Mouse (Mus musculus): Measurements from ENCODE around the gene Polr2a. TPM values are rescaled to one million over a fixed set of nuclear protein-coding genes. Genes with fewer than 3 reads are reported as not detected.
"Not testable (repeated sequence)": the region's sequence is repeated elsewhere in the genome, so short reads cannot be mapped to it uniquely, and the experiment has no call there.

Gene Polr2a
- total RNA-seq, 2 experiments from 2014 or later = 33.0 to 33.9 TPM

GRCm38 (mm10) chr11:69707480-69707847 is 51.0 kb downstream of the Polr2a start:
- DNase-seq (ENCODE audit: low spot score) = no peak

DNA sequence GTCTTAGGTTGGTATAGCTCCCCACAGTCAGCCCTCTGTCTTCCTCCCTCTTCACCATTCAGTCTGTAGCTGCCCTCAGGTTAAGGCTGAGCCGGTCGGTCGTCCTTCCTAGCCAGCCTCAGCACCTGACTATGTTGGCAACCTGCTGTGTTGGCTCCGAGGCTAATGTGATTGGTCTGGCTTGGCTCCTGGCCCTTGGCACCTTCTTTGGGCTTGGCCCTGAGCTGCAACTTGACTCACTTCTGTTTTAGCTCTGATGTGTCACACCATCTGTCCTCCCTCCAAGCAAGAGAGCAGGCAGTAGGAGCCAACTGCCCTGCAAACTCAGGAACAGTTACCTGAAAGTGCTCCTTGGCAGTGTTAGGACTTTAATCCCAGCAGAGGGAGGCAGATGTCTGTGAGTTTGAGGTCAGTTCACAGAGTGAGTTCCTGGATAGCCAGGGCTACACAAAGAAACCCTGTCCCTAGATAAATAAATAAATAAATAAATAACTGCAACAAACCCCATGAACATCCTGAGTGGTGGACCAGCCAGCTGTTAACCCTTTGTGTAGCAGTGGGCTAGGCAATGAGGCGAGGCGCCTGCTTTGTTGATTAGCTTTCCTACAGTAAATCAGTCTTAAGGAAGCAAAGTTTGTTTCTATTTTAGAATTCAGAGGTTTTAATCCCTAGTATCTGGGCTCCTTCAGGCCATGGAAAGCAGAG is 51.5 kb downstream of the Polr2a start:
- DNase-seq (ENCODE audit: low spot score) = peak; percentile 93

DNA sequence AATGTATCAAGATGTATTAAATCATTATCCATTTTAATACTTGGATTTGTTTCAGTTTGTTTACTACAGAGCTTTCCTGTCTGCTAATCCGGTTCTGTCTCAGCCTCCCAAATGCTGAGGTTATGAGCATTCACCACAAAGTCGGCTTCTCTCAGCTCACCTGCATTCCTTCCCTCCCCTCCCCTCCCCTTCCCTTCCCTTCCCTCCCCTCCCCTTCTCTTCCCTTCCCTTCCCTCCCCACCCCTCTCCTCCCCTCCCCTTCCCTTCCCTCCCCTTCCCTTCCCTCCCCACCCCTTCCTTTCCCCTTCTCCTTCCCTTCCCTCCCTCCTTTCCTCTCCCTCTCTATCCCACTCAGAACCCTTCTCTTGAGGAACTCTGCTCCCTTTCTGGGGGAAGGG is 53.8 kb downstream of the Polr2a start:
- no peak for DNase-seq (ENCODE audit: low spot score)

- no peak for DNase-seq (ENCODE audit: low spot score)
These were observed 54.4 kb downstream of the Polr2a start for GRCm38 (mm10) chr11:69703814-69704612.

DNA sequence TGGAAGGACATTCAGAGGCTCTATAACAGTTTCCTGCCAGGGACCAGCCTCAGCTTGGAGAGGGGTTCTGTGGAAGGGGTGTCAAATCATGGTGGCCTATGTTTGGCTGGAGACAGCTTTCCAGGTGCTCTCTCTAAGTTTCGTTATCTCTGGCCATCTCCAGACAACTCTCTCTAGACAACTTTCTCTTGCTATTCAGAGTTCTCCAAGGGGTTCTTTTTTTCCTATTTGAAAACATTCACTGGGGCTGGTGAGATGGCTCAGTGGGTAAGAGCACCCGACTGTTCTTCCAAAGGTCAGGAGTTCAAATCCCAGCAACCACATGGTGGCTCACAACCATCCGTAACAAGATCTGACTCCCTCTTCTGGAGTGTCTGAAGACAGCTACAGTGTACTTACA is 55.1 kb downstream of the Polr2a start:
- DNase-seq (ENCODE audit: low spot score) = not testable (repeated sequence)

GRCm38 (mm10) chr11:69702886-69703285 is 55.6 kb downstream of the Polr2a start:
- DNase-seq (ENCODE audit: low spot score) = not testable (repeated sequence)

- no peak for DNase-seq (ENCODE audit: low spot score)
These were observed 58.8 kb downstream of the Polr2a start for GRCm38 (mm10) chr11:69699595-69699994.

- no peak for DNase-seq (ENCODE audit: low spot score)
These were observed 59.9 kb downstream of the Polr2a start for GRCm38 (mm10) chr11:69698574-69698973.

DNA sequence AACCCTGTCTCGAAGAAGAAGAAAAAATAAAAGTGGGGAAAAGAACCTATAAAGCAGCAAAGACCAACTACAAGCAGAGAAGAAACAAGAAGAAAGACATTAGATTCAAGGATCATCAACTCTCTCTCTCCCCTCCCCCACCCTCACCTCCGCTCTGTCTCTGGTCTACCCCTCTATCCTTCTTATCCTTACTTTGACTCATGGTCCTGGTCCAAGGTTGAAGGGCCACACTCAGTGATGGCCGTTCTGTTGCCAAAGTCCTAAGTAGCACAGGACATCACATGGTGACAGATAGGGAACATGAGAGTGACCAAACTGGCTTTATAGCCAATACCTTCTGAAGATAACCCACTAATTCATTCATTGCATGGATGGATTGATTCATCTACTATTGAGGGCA is 61.0 kb downstream of the Polr2a start:
- DNase-seq (ENCODE audit: low spot score) = no peak

DNA sequence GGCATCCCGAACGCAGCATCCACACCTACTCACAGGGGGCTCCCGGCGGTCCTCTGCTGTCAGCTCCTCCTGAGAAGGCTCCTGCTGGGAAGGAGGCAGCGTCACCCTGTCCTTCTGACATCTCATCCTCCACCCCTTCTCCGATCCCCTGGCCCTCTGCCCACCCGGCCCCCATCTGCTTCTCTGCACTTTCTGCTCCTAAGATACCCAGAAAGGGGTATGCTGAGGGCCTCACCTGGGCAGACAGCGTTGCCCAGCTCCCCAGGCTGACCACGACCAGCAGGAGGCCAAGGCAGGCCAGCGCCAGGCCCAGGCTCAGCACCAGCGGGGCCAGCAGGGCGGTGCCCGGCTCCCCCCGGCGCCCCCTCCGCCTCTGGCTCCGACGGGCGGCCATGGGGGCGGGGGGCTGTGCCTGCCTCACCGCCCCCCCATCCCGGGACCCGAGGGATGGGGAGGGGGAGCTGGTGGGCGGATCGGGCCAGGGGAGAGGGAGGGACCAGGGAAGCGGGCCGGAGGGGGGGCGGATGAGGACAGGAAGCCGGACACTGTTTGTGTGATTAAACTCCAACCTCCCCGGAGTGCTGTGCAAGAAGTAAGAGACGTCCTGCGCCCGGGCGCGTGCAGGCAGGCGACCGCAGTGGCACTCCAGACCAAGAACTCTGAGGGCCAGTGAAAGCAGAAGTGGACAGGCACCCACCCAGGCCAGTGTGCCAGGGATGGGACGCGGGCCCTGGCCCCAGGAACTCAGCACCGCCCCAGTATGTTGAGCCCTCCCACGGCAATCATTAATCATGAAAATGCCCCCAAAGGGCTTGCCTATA is 62.9 kb downstream of the Polr2a start, which contains the start of the genes Tnfsf12 and Tnfsfm13:
Gene Tnfsf12 (minus strand): TSS at position 489 of the 821 bp plus-strand sequence.
Gene Tnfsfm13 (minus strand): TSS at position 738 of the 821 bp plus-strand sequence.
- peak; percentile 74 for DNase-seq (ENCODE audit: low spot score)

DNA sequence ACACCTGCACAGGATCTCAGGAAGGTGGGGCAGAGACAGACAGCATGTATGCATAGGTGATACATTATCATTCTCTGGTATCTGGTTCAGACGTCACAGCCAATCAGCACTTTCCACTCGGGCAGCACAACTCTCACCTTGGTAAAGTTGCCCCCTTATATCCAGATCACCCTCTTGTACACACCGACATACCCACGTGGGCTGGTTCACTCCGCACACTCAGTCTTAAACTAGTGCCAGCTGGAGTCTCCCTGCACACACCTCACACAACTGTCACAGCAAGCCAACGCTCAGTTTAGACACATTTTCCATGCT is 63.4 kb downstream of the Polr2a start:
- no peak for DNase-seq (ENCODE audit: low spot score)

DNA sequence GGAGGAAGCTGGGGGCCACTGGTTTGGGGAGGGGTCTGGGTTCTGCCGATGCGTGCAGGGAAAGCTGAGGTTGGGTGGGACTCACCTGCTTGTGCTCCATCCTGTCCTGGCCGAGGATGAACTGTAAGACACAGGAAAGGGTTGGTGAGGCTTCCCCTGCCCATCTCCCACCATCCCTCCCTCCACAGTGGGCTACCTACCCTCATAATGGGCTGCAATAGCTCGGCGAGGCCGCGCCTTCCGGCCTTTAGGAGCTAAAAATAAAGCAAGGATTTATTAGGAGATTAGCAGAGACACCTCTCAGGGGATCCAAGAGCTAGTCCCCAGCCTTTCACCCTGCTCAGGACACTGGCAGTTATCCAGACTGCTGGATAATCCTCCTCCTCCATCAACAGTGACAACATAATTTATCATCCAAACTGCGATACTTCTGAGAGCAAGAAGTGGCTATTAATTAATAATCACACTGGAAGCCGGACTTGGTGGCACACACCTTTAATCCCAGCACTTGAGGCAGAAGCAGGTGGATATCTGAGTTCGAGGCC is 64.9 kb downstream of the Polr2a start:
- DNase-seq (ENCODE audit: low spot score) = no peak

DNA sequence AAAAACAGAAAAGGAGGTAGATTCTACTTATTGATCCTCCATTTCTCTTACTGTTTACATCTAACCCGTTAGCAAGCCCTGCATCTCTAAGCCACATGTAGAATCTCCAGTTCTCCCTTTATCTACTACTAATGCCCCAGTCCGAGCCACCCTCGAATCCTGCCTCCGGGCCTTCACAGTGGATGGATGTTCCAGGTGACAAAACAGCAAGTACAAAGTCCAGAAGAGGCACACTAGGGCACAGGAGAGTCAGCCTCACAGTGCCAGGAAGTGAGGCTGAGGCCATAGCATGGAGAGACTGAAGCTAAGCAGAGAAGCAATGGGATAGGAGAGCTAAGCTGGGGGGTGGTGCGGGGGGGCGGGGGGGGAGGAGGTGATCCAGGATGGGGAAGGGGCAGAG is 65.6 kb downstream of the Polr2a start:
- DNase-seq (ENCODE audit: low spot score) = no peak

GRCm38 (mm10) chr11:69692196-69692811 is 66.1 kb downstream of the Polr2a start:
- no peak for DNase-seq (ENCODE audit: low spot score)

DNA sequence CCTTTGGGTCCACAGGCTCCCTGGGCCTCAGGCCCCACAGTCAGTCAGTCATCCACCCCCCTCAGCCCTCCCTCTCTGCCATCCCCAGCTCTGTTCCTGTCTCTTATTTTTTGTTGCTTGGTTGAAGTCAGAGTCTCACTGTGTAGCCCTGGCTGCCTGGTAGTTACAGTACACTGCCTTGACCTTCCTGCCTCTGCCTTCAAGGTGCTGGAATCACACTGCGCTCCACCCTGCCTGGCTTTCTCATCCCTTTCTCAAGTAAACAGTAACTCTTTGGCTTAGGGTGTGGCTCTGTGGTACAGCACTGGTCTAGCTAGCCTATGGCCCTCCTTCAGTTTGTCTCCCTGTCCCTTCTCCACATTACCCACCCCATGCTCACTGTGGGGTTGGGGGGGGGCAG is 68.5 kb downstream of the Polr2a start:
- DNase-seq (ENCODE audit: low spot score) = no peak

DNA sequence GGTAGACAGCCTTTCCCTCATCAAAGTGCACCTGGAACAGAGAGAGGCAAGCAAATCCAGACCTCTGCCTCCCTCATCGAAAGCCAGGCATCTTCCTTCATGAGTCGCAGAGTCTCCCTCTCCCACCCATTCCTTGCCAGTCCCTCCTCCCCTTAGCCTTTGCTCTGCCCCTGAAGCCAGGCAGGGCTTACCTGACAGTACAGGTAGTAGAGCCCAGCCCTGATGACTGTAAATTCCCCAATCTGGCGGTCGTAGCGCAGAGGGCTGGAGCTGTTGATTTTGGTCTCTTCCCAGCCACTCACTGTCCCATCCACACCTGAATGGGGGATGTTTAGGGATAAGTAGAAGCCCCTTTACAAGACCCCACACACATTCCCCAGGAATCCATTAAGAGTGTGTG is 71.4 kb downstream of the Polr2a start:
- no peak for DNase-seq (ENCODE audit: low spot score)

DNA sequence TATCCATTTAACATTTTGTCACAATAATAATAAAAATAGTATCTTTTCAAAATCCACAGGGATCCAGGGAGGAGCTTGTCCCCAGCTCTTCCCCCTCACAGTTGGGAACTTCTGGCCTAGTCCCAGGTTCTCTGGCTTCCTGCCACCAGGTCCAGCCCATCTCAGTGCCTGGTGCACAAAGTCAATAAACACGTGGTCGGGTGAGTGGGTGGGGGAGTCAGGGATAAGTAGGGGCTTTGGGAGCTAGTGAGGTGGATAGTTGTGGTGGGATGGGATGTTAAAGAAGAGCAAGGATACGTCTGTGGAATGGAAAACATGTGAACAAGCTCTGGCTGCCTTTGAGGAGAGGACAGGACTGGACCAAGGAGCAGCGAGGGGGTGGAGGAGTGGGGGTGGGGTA is 72.1 kb downstream of the Polr2a start:
- DNase-seq (ENCODE audit: low spot score) = peak; percentile 83

- peak; percentile 86 for DNase-seq (ENCODE audit: low spot score)
These were observed 72.8 kb downstream of the Polr2a start, which contains the start of gene Tnfsf13 for GRCm38 (mm10) chr11:69685526-69686148. Gene Tnfsf13, minus strand, starts transcription at chr11:69685784.

DNA sequence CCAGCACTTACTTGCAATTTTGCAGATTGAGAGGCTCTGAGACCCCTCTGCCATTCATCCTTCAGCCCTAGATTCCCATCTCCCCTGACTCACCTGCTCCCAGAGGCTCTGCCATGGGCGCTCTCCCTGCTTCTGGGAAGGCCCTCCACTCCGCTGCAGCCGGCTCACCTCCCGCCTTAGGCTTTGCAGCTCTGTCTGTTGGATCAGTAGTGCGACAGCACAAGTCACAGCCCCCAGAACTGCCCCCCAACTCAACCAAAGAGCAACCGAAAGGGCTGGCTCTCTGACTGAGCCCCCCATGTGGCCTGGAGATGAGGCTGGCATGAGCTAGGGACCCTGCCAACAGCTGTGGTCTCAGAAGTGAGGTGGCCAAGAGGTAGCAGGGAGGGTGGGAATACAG is 73.5 kb downstream of the Polr2a start:
- DNase-seq (ENCODE audit: low spot score) = no peak

DNA sequence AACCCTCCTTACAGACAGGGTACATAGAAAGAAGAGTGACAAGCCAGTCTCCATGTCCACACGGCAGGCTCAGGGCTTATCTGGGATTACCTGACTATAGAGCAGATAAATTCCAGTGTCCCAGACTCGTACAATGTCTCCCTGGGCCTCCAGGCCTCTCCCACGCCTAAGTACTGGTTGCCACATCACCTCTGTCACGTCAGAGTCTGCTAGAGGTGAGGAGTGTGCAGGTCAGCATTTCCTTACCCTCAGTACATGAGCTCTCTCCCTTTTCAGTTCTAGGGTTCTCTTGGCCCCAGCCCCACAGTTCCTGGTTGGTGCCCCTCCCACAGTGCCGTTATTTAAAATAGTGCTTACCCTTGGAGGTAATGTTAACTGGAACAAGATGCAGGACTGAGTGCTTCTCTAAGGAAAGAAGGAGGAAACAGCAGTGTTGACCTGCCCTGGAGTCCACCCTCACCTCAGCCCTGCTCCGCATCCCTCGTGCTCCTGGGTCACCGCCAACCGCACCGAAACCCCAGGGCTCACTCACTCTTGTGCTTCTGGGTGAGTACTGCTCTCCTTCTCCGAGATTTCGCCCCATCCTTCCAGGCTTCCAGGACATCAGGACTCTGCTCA is 74.2 kb downstream of the Polr2a start:
- DNase-seq (ENCODE audit: low spot score) = no peak

All from gastrocnemius, adult 18-20 months (tissue).